Mouse (Mus musculus) kidney, postnatal 25 days (tissue): ENCODE measurements around the gene Grk4.

Experiments used
- DNase-seq, 2 experiments: peaks; one replicate each; pipeline ENCODE4 v3.0.0; 2021; ENCODE audit warnings: mixed read lengths in 2 of 2

Grk4 gene

DNA sequence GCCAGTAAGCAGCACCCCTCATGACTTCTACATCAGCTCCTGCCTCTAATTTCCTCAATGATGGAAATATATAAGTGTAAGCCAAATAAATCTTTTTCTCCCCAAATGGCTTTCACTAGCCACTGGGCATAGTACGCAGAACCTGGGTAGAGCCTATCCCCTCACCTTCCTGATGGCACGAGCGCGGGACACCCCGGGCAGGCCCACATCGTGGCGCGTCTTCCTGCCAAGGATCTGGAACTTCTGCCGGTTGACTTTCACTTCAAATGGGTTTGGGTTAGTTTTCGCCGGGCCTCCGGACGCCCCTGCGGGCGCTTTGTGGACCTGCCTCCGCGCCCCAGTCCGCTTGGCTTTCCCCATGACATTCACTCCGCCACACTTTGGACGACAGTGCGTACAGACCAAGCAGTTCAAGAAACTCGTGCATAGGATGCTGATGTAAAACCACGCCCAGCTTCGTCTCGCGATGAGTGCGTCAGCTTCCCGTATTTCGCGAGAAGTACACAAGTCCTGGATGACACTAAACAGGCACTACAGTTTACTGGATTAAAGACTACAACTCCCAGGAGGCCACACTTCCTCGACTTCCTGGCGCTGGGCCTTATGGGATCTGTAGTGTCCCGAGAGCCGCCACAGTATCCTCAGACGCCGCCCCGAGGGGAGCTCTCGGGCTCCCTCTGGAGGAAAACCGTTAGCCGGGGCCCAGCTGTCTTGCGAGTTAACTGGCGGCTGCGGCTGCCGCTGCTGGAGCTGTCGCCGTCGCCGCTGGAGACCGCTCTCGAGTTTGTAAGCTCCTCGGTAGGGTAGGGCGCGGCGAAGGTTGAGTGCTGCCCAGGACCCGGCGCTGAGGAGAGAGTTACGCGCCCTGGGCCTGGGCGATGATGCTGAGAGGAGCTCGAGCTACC is at the start of gene Grk4, which contains the start of gene Nop14:
Grk4 (plus strand) TSS at position 694 of the 905 bp plus-strand sequence.
Nop14 (minus strand) TSS at position 463 of the 905 bp plus-strand sequence.
- peak; percentile 99 for DNase-seq

DNA sequence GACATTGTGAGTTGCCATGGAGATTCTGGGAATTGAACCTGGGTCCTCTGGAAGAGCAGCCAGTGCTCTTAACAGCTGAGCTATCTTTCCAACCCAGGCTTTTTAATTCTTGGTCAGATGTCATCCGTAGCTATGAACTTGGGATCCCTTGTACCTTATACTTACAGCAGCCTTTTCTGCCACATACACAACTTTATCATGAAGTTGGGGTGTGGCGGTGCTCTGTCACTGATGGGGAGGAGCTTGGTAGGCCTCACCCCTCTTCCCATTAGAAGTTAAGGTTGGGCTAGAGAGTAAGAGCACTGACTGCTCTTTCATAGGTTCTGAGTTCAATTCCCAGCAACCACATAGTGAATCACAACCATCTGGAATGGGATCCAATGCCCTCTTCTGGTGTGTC is 27.2 kb upstream of the Grk4 start:
- DNase-seq, result no peak

DNA sequence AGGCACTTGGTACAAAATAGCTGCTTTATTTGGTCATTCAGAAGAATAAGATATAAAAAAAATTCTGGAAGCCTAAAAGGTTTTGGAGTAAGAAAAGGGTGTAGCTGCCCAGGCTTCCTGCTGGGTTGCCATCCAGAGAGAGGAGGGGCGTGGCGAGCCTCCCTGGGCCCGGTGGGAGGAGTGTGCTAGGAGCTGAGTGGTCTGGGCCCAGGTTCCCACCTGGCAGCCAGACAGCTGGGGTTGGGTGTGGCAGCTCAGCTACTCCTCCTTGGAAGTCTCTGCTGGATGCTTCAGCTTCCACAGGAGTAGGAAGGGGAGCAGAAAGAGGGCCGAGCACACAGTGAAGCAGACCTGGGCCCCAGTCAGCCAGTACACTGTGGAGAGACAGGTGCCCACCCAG is 26.5 kb upstream of the Grk4 start:
- no peak for DNase-seq

DNA sequence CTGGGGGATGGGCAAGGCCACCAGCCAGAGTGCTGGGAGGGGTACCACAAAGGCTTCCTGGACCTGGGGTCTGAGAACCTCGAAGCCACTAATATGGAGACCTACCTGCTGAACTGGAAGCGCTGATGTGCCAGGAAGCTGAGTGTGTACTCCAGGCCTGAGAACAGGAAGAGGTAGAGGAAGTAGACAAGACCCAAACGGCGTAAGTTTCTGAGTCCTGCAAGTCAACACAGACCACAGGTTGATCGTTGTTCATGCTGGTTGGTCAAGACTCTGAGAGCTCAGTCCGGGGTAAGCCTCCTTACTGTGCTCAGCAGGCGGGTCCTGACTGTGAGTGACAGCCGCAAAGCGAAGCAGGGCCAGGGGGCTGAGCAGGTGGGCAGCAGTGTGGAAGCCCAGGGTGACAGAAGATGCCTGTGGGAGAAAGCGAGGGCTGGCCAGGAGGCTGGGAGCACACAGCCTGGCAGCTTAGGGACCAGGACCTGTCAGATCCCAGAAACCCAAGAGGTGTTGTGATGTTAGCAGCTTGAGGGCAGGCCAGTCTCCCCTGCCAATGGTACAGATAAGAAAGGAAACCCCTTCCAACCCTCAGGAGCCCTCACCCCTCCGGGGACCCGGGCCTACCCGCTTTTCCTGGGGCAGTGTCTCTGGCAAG is 25.3 kb upstream of the Grk4 start:
- no peak for DNase-seq

DNA sequence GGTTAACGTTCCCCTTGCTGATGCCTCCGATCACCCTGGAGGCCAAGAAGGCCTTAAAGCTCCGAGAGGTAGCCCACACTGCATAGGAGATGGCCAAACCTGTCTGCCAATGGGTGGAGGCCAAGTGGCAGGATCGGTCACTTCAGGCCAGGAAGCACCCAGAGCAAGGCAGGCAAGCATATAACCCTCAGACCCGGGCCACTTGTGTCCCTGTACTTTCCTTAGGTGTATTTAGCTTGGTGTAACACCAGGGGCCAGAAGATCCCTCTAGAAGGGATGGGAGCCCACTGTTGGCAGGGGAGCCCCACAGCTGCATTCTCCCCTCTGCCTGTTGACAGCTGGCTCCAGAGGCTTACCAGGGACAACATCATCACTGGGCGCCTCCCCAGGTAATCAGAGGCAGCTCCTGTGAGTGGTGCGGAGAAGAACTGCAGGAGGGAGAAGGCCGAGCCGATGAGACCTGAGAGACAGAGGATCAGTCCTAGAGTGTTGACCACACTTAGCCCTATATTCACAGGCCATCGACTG is 24.4 kb upstream of the Grk4 start:
- DNase-seq, result no peak

DNA sequence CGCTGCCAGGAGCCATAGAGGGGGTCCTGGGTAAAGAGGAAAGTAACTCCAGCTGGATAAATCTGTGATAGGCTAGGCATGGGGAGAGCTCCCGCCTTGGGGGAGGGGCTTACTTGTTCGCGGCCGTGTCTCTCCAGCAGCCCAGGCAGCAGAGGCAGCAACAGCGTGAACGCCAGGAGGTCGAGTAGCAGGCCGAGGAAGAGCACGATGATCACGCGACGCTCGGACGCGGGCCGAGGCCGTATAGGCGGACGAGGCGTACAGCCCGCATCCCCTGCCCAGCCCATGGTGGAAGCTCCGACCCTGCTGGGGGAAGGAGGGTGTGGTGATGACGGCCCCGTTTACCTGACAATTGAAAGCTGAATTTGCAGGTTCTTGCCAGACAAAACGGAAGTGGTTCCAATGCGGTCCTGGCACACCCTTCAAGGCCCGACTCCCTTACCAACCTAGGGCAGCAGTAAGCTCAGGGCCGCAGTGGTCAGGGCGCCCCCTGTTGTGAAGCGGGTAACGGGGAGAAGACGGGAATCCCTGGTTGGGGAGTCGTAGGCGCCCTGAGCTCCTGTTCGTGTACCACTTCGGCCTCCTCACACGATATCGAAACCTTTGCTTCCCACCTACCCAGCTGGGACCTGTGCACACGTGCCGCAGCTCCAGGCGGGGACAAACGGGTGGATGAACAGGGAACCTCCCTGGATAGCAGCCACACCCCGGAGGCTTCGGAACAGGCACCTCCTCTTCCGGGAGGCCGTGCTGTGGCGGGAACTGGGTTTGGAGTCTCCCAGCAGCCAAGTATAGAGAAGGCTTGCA is 23.5 kb upstream of the Grk4 start, which contains the start of gene Mfsd10:
Mfsd10 (minus strand) TSS at position 732 of the 807 bp plus-strand sequence.
- peak; percentile 86 to 91 for DNase-seq

DNA sequence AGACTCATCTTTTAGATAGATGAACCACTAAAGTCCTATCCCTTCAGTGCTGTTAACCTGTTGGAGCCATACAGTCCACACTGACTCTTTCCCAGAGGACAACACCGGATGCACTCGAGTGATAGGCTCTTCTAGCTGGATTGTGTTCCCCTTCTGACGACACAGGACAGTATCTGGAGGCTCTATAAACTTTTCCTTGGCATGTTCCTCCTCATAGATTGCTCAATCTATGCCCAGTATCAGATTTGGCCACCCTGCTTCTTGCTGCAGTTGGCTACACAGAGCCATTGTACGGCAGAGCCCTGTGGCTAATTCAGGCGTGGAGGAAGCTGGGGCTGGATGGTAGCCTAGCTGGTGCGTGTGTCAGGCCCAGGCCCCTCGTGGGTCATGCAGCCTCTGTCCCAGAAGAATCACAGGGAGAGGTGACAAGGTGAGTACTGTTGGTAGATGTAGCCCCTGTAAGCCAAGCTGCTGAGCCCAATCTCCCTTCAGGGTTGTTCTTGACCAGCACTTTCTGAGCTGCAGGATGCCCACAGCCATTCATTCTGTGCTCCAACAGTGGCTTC is 22.5 kb upstream of the Grk4 start:
- DNase-seq, result no peak

DNA sequence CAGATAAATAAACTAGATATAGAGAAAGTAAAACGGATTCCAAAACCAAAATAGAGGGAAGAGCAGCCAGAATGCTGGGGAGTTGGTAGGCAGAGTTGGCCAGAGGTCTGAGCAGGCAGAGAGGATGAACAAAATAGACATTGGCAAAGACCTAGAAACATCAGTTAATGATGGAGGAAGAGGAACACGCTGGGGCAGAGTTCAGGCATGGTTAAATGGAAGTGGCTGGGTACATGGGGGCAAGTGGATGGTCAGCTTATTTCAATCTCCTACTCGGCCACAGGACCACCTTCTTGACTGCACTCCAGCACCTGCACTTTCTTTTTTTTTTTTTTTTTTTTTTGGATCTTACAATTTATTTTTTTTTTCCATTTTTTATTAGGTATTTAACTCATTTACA is 18.2 kb upstream of the Grk4 start:
- DNase-seq, result peak; percentile 31 to 54

DNA sequence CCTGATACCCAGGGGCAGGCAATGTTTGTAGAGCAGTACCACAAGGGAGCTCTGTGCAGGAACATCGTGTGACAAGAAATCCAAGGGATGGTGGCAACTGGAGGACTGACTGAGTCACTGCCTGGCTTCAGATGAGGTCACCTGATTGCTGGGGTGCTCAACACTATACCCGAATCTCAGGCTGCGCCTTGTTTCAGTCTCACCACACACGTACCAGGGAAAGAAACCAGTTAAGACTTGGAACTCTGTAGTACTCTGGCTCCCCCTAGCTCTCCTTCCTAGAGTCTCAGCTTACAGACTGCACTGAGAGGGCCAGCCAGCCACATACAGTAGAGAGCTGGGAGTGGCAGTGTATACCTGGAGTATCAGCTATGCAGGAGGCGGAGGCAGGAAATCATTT is 17.2 kb upstream of the Grk4 start:
- DNase-seq, result peak; percentile 46 to 61

DNA sequence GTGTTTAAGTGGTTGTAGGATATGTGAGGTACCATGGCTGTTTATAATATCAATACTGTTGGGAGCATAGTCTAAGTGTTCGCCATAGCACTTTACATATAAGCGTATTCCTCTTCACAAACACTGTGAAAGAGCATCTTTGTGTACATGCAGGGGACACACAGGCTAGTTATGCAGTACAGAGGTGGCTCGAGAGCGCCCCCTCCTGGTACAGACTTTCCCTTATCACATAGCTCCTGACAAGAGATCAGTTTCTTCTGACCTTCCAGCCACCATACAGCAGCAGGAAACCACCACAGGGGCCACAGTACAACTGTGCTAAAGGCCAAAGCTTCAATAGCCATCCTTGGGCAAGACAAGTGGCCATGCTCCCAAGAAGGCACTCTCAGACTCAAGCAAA is 12.6 kb upstream of the Grk4 start:
- DNase-seq, result peak; percentile 61 to 79

DNA sequence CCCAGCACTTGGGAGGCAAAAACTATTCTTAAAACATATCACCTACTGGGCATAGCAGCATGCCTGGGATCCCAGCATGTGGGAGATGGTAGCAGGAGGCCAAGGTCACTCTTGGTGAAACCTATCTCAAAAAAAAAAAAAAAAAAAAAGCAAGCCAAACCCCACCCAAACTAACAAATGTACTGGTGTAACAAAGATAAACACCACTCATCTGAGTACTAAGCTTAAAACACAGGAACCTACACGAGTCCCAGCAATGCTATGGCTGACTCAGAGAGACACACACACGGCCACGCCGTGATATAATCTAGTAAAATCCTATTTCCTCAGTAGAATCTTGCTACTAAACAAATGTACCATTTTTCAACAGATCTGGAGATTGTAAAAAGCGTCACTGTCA is 7.2 kb upstream of the Grk4 start:
- no peak for DNase-seq

DNA sequence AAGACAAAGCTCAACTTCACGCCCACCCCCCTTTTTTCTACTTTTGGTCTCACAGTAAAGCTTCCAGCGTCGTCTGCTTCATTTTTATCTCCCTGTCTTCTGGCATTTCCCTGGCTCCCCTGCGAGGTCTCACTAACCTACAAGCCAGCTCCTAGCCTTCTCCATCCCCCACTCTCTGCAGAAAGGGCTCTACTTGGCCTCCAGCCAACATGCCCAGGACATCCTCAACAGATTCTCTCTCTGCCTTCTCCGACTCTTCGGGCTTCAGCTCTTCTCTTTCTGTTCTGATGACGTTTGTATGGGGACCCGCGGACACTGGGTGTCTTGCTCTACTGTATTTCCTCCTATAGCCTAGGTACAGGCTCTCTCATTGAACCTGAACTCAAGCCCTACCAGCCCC is 5.3 kb upstream of the Grk4 start:
- no peak for DNase-seq

DNA sequence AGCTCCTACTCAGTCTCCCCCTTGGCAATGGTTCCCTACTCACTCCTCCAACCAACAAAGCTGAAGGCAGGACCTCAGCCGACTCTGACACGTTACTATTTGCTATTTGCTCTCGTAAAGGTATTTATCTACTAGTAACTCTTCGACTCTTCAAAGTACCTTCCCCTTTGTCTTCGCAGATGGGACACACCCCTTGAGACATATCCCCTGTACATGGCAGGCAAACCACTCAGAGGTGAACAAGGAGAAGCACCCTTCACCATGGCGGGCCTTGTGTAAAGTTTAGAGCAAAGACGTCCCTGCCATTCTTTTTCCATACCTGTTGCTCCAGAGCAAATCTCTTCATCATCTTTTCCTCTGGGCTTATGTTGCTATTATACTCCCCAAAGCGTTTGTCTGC is 2.6 kb upstream of the Grk4 start:
- DNase-seq, result no peak

DNA sequence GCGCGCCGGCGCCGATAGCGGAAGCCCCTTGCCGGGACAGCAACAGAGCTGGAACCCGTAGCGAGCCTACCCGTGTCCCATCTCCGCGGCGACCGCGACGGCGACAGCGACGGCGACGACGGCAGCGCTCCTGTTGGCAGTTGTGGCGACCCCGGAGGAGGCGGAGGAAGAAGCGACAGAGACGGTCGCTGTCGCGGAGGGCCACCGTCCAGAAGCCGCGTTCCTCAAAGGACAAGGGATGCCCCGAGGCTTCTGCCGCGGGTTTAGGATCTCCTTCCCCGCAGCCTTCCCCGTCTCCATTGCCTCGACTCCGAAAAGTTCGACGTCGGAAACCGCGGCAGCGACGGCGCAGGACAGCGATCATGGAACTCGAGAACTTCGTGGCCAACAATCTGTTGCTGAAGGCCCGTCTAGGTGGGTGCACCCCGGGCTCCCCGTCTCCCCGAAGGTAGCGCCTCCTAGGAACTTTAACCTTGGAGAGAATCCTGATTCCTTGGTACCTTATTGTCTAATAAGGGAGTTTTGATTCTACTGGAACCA is 482 bp downstream of the Grk4 start:
- DNase-seq, result no peak

DNA sequence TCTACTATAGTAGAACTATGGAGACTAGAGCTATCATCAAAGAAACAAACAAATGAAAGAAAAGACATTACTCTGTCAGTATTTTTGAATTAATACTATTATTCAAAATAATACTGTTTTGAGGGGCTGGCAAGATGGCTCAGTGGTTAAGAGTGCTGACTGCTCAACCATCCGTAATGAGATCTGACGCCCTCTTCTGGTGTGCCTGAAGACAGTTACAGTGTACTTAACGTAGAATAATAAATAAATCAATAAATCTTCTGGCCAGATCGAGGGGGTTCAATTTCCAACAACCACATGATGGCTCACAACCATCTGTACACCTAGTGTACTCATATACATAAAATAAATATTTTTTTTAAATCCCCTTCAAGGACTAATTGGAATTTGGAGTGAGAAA is 1.7 kb downstream of the Grk4 start:
- DNase-seq, result no peak

DNA sequence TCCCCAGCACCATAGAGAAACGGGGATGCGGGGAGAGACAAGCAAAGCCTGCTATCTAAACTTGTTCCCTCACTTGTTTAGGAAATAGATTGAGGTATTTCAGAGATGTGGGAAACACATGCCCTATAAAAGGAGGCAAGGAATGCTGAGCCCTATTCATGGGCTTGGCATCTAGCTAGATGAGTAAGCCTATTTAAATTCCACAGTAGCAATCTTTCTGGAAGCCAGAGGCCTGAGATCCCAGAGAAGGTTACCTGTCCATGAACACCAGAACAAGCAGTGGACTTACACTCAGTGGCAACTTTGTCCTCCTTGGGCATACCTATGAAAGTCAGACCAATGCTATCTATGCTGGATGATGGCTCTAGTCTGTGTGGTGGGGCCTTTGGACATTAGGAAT is 3.1 kb downstream of the Grk4 start:
- DNase-seq, result no peak

DNA sequence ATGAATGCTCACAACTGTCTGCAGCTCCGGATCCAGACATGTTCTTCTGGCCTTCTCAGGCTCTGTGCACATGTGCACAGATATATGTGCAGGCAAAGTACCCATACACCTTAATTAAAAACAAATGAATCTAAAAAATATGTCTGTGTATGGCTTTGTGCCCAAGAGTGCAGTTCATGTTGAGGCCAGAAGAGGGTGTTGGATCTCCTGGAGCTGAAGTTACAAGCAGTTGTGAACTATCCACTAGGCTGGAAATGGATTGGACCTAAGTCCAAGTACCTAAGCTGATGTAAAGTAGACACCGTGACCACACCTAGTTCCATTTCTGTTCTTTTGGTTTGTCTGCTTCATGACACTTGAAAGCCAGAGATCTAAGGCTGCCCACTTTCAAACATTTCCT is 9.3 kb downstream of the Grk4 start:
- no peak for DNase-seq

DNA sequence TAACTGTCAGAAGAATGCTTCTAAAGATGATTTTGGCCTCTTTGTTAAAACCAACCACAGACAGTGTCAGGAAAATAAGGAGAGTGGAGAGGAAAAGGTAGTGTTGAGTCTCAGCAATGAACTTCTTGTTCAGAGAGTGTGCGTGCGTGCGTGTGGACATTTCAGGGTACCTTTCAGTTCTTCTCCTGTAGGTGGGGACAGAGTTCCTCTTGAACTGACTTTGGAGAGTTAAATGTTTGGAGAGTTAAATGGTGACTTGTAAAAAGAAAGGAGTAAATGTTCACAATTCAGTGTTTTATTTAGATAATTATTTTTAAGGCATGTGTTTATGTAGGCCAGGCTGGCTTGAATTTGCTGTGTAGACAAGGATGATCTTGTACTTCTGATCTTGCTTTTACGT is 10.1 kb downstream of the Grk4 start:
- peak in 1 of 2 experiments; percentile 13 for DNase-seq

DNA sequence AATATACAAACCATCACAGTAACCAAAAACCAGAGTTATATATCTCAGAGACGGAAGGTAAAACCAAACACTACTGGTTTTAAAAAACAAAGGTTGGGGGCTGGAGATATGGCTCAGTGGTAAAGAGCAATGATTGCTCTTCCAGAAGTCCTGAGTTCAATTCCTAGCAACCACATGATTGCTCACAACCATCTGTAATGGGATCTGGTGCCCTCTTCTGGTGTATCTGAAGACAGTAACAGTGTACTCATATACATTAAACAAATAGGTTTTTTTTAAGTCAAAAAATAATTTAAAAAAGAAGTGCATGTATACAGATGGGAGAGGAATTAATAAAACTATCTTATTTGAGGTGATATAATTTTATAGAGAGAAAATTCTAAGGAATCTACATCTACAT is 29.7 kb downstream of the Grk4 start:
- no peak for DNase-seq

DNA sequence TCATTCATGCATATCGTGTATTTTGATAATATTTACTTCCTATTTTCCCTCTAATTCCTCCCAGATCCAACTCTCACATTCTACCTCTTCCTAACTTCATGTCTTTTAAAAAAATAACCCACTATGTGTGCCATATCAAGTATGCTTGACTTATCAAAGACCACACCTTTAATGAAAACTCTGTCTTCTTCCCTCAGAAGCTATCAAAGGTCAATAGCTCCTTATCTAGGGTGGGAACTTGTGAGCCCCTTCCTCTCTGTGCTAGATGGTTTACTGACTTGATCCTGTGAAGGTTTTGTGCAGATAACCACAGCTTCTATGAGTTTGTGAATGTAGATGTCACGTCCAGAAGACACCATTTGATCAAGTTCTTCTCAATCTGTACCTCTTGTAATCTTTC is 32.6 kb downstream of the Grk4 start:
- DNase-seq, result no peak

DNA sequence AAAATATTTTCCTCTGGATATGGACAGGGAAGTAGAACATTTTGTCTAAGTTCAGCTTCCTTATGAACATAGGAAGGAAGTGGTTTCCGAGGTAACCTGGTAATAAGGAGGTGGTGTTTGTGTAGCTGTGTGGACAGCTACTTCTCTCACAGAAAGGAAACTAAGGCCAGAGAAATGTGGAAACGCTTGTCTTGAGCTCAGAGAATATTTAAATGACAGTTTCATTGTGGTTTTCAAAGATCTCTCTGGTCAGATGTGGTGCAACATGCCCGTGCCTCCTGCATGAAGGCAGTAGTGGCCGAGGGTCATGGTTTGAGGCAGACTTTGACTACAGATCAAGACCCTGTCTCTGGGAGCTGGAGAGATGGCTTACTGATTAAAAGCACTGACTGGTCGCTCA is 35.3 kb downstream of the Grk4 start:
- DNase-seq, result no peak

DNA sequence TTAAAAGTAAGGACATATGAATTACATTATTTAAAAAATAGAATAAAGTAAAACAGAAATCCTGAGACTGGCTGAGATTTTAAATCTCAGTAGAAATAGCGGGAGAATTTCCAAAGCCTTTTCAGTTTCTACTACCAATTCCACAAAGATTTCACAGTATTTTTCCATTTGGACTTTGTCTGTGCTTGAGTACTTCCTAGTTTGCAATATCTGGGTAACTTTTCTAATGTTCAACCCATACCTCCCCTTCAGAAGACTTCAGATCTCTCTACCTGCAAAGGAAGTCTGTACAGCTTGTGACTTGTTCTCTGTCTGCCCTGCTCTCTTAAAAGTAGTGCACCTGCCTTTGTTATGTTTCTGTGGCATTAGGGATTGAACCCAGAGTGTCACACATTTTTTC is 48.3 kb downstream of the Grk4 start:
- no peak for DNase-seq
